Mouse (Mus musculus) liver, embryonic 14.5 days (tissue): Measurements from ENCODE around the gene Cdyl2. TPM values are rescaled to one million over a fixed set of nuclear protein-coding genes. Genes with fewer than 3 reads are reported as not detected.

Source experiments
- ATAC-seq: fragments of 200-750 bp; cut with Nextera tagmentation; 2 replicates; pipeline ENCODE4 v1.8.0; 2017; ENCODE audit warnings: moderate number of reproducible peaks, mild to moderate bottlenecking, moderate library complexity; ENCODE audit not compliant: insufficient read depth
- DNase-seq, 3 experiments: peaks; one replicate each; pipeline ENCODE4 v3.0.0-alpha.2; 2012 to 2013; ENCODE audit warnings: low read depth in 3 of 3, low spot score in 3 of 3
- H3K27ac ChIP-seq: fragments of 300-500 bp; sonication (generic); 2 replicates; pipeline ENCODE4 v1.5.1; 2014; ENCODE audit warnings: moderate library complexity, mild to moderate bottlenecking, control low read depth, inconsistent platforms
- H3K27me3 ChIP-seq: fragments of 300-500 bp; sonication (generic); 2 replicates; pipeline ENCODE4 v1.6.1; 2014; ENCODE audit warnings: mild to moderate bottlenecking, low read length, moderate library complexity; ENCODE audit not compliant: control insufficient read depth, insufficient read depth
- H3K36me3 ChIP-seq: fragments of 300-500 bp; sonication (generic); replicated peaks from 2 replicates; pipeline ENCODE4 v1.6.1; 2014; ENCODE audit warnings: low read depth; ENCODE audit not compliant: control insufficient read depth, insufficient read depth
- H3K4me1 ChIP-seq, 2 experiments: fragments of 200-500 bp in 1 of 2; fragments of 300-500 bp in 1 of 2; sonication (generic) in 1 of 2; replicated peaks; 2 replicates each; pipeline ENCODE4 v1.6.1; 2012 to 2014; ENCODE audit warnings: antibody characterized with exemption in 1 of 2, inconsistent platforms in 1 of 2, low read length in 1 of 2; ENCODE audit not compliant: control insufficient read depth in 2 of 2, insufficient read depth in 2 of 2
- H3K4me2 ChIP-seq: fragments of 300-500 bp; sonication (generic); 2 replicates; pipeline ENCODE4 v1.6.1; 2014; ENCODE audit warnings: low read depth, mild to moderate bottlenecking, control low read depth, moderate library complexity
- H3K4me3 ChIP-seq, 2 experiments: fragments of 200-500 bp in 1 of 2; fragments of 300-500 bp in 1 of 2; sonication (generic) in 1 of 2; 2 replicates each; pipeline ENCODE4 v1.5.1; 2012 to 2014; ENCODE audit warnings: low read depth in 2 of 2, low read length in 2 of 2, mild to moderate bottlenecking in 2 of 2, control low read depth in 1 of 2, inconsistent platforms in 1 of 2, moderate library complexity in 1 of 2; ENCODE audit not compliant: insufficient read depth in 1 of 2
- H3K9ac ChIP-seq: fragments of 300-500 bp; sonication (generic); replicated peaks from 2 replicates; pipeline ENCODE4 v1.6.1; 2014; ENCODE audit warnings: mild to moderate bottlenecking, control low read depth, moderate library complexity
- H3K9me3 ChIP-seq: fragments of 300-500 bp; sonication (generic); 2 replicates; pipeline ENCODE4 v1.6.1; 2016; ENCODE audit warnings: low read length, mixed read lengths; ENCODE audit not compliant: control insufficient read depth
- CTCF ChIP-seq: IDR thresholded peaks from 2 replicates; pipeline ENCODE4 v1.5.1; 2016; ENCODE audit warnings: antibody characterized with exemption, low read depth, control low read depth
- EP300 ChIP-seq: IDR thresholded peaks from 2 replicates; pipeline ENCODE4 v1.6.1; 2016; ENCODE audit warnings: antibody characterized with exemption, low read depth
- WGBS: fragments of 180-500 bp; shearing (Covaris S2); extraction: QIAGEN DNeasy Blood & Tissue Kit; methylation state at CpG from one replicate; pipeline ENCODE4 v1.1.7; 2014; ENCODE audit not compliant: insufficient replicate concordance; 5-methylcytosine and 5-hydroxymethylcytosine counted together
- polyA plus RNA-seq, 2 experiments: library from polyadenylated mRNA; depleted of rRNA in 1 of 2; stranded (reverse) in 1 of 2; unstranded in 1 of 2; fragments of >200 nt; fragmentation: Nextera tagmentation in 1 of 2; extraction: Ambion mirVana in 1 of 2; gene quantifications; 2 replicates each; pipeline versions ENCODE4 v1.2.1 to v1.2.3; 2012 to 2014

Gene Cdyl2
- 0.55 and 0.77 TPM in 2 replicates for polyA plus RNA-seq (2012; rRNA removed)
- 1.5 and 2.2 TPM in 2 replicates for polyA plus RNA-seq (2014; fragmentation: Nextera tagmentation; extraction: Ambion mirVana)

GRCm38 (mm10) chr8:116732684-116733647 lies at the start of gene Cdyl2:
Gene Cdyl2 (minus strand): TSS chr8:116732991.
- Histone ChIP-seq H3K4me2 (peak within 1 kb of the TSS; percentile 61), H3K27ac (no peak within 1 kb of the TSS), H3K4me1 (peaks cover 0 to 15% of the 10 kb centered on the region in 2 experiments; a peak in 2 of 4 replicates), H3K9me3 (no peaks in the 10 kb centered on the region), H3K36me3 (no peaks in the 10 kb centered on the region), H3K4me3 (peak within 1 kb of the TSS; percentile 78 to 96), H3K9ac (peak within 1 kb of the TSS; percentile 41), H3K27me3 (no peaks in the 10 kb centered on the region)
- TF ChIP-seq CTCF (no peak), EP300 (no peak)
- peak; percentile 23 to 30 (median 23) for DNase-seq
- WGBS = 0% methylated on average over 97 of the region's 129 CpGs
- ATAC-seq = peak; percentile 80

GRCm38 (mm10) chr8:116780594-116780993 lies 47.8 kb upstream of the Cdyl2 start:
- H3K27ac ChIP-seq = no peak overlapping the region
- 59% methylated on average over 8 of the region's 8 CpGs for WGBS
- H3K9me3 ChIP-seq = no peaks in the 10 kb centered on the region
- ATAC-seq (no peak), DNase-seq (no peak)
- no peak overlapping the region for H3K4me2 ChIP-seq
- H3K27me3 ChIP-seq = no peaks in the 10 kb centered on the region
- H3K36me3 ChIP-seq = no peaks in the 10 kb centered on the region
- no peak overlapping the region for H3K4me3 ChIP-seq
- TF ChIP-seq CTCF (no peak), EP300 (no peak)
- H3K9ac ChIP-seq = no peak overlapping the region
- no peaks in the 10 kb centered on the region for H3K4me1 ChIP-seq

DNA sequence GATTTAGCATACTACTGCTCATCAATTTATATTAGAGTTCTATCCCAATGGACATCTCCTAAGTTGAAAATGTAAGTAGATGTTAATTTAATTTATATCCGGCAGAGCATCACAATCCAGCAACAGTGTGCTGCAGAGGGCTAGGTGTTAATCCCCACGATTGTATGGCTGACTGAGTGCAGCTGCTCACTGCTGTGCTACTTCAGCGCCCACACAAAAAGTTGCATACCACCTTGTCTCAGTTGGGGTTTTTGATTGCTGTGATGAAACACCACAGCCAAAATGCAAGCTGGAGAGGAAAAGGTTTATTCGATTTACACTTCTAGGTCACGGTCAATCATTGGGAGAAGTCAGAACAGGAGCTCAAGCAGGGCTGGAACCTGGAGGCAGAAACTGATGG lies 41.4 kb upstream of the Cdyl2 start:
- Histone ChIP-seq H3K4me2 (no peak overlapping the region), H3K9ac (no peak overlapping the region), H3K4me3 (no peak overlapping the region), H3K9me3 (no peaks in the 10 kb centered on the region), H3K27ac (no peak overlapping the region), H3K36me3 (no peaks in the 10 kb centered on the region), H3K27me3 (no peaks in the 10 kb centered on the region), H3K4me1 (no peaks in the 10 kb centered on the region)
- no peak for TF ChIP-seq EP300
- no peak for TF ChIP-seq CTCF
- no peak for DNase-seq
- WGBS = 77% methylated on average over 5 of the region's 5 CpGs
- ATAC-seq = no peak

- DNase-seq = no peak
- Histone ChIP-seq H3K9ac (no peak overlapping the region), H3K4me1 (no peaks in the 10 kb centered on the region), H3K27ac (no peak overlapping the region), H3K27me3 (no peaks in the 10 kb centered on the region), H3K4me2 (no peak overlapping the region), H3K36me3 (no peaks in the 10 kb centered on the region), H3K4me3 (no peak overlapping the region), H3K9me3 (no peaks in the 10 kb centered on the region)
- ATAC-seq = no peak
- 47% methylated on average over 9 of the region's 9 CpGs for WGBS
- TF ChIP-seq EP300 = no peak
- no peak for TF ChIP-seq CTCF
Measured at GRCm38 (mm10) chr8:116772727-116773126, 39.9 kb upstream of the Cdyl2 start.

DNA sequence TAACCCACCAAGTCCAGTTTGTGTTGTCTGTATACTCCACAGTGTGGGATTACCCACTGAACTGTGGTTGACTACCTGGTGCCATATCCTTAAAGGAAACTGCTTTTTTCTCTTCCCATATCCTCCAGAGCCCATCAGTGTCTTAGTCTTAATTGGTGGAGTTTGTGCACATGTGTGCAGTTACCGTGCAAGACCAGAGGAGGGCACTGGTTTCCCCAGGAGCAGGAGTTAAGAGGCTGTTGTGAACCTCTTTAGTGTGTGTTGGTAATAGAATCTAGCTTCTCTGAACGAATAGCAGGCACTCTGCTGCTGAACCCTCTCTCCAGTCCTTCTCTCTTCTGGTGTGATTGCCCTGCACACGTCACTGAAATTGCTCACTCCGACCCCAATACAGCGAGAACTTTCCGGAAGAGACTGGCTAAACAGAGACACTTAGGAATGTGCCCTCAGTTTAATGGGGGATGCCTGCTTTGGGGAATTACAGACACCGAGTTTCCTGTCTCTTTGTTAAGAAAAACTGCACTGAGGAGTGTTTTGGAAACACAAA lies 39.1 kb upstream of the Cdyl2 start:
- H3K36me3 ChIP-seq = no peaks in the 10 kb centered on the region
- H3K27ac ChIP-seq = no peak overlapping the region
- peak; percentile 33 for TF ChIP-seq CTCF
- no peak for TF ChIP-seq EP300
- WGBS = 49% methylated on average over 7 of the region's 7 CpGs
- H3K9me3 ChIP-seq = no peaks in the 10 kb centered on the region
- ATAC-seq = no peak
- no peaks in the 10 kb centered on the region for H3K27me3 ChIP-seq
- no peaks in the 10 kb centered on the region for H3K4me1 ChIP-seq
- no peak overlapping the region for H3K4me2 ChIP-seq
- H3K4me3 ChIP-seq = no peak overlapping the region
- no peak overlapping the region for H3K9ac ChIP-seq
- DNase-seq = no peak
